Mouse (Mus musculus) embryonic fibroblast, embryonic 13.5 days (primary cell): ENCODE data around the gene Iqcf6. TPM values are rescaled to one million over a fixed set of nuclear protein-coding genes. Genes with fewer than 3 reads are reported as not detected.
"Not testable (repeated sequence)": the region's sequence is repeated elsewhere in the genome, so short reads cannot be mapped to it uniquely, and the experiment has no call there.

ENCODE experiments used
- H3K27ac ChIP-seq: 2 replicates; pipeline ENCODE4 v1.5.1; 2012; ENCODE audit warnings: low read length, control low read depth, inconsistent platforms; ENCODE audit not compliant: insufficient read depth
- H3K4me1 ChIP-seq: 2 replicates; pipeline ENCODE4 v1.6.1; 2011; ENCODE audit warnings: low read length; ENCODE audit not compliant: control insufficient read depth, insufficient read depth
- H3K4me3 ChIP-seq: 2 replicates; pipeline ENCODE4 v1.5.1; 2011; ENCODE audit warnings: mild to moderate bottlenecking, control low read depth, low read length; ENCODE audit not compliant: insufficient read depth
- CTCF ChIP-seq: IDR thresholded peaks from 2 replicates; pipeline ENCODE4 v1.5.1; 2011; ENCODE audit warnings: mild to moderate bottlenecking, control low read depth, low read length, moderate library complexity, borderline replicate concordance; ENCODE audit not compliant: insufficient read depth
- POLR2A ChIP-seq: IDR thresholded peaks from 2 replicates; pipeline ENCODE4 v1.6.1; 2011; ENCODE audit warnings: low read depth, mild to moderate bottlenecking, control low read depth, low read length, moderate library complexity
- polyA plus RNA-seq: library from polyadenylated mRNA; stranded (reverse); fragments of >200 nt; gene quantifications from 2 replicates; pipeline ENCODE4 v1.2.4, GENCODE M21; 2011; ENCODE audit warnings: low read depth; ENCODE audit not compliant: missing spikeins, insufficient read length

Iqcf6 gene
- polyA plus RNA-seq, result not detected in 2 replicates

DNA sequence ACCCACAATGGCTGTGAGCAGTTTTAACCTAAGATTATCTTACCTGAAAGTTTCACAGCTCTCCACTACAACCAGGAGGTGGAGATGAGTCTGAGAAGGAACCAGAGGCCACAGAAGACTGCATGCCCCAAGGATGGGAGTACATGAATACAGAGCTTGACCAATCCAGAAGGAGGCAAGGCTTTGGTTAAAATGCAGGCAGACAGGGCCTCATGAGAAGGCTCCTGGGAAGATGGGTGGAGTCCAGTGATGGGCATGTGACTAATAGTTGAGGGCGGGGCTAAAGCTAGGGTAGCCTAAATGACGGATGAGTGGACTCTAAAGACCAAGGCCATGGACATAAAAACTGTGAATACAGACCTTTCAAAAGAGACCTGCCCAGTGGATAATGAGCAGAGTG, at the start of gene Iqcf6:
Iqcf6 (plus strand) TSS at position 301 of the 400 bp plus-strand sequence.
- TF ChIP-seq POLR2A, result no peak
- no peak for TF ChIP-seq CTCF
- Histone ChIP-seq H3K4me3 (no peak within 1 kb of the TSS), H3K27ac (no peak within 1 kb of the TSS), H3K4me1 (no peaks in the 10 kb centered on the region)

DNA sequence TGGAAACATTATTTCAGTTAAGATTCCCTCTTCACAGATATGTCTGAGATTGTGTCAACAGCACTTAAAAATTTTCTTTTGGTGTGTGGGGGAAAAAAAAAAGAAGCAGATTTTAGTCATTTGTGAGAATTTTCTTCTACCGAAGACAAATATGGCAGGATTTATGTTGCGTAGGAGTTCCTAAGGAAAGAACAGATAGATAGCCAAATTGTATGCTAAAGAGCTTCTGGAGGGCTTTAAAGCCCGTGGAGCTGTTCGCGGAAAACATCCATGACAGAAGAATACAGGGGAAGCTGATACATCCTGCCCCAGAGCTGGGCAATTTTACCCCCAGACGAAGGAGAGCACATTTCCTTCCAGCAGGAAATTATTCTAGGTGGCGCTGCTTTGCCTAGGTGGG, 46.4 kb upstream of the Iqcf6 start:
- no peak overlapping the region for H3K27ac ChIP-seq
- H3K4me3 ChIP-seq, result no peak overlapping the region
- TF ChIP-seq POLR2A (no peak), CTCF (no peak)
- H3K4me1 ChIP-seq, result no peaks in the 10 kb centered on the region

DNA sequence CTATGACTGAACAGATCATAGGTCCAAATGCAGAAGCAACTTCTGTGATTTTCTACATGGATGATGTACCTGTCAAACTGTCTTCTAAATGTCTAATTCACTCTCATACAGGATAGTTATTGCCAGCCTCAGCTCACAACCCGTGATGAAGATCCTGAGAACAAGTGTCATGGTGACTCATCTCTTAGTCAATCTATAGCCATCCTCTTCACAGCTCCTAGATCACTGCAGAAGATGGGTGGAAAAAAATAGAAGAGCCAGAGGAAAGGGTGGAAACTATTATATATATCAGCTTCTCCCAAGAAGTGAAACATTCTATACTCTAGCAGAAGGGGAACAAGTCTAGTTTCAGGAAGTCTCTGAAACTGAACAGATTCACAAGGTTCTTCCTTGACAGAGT, 43.8 kb upstream of the Iqcf6 start:
- no peak overlapping the region for H3K4me3 ChIP-seq
- no peak overlapping the region for H3K27ac ChIP-seq
- TF ChIP-seq CTCF (no peak), POLR2A (no peak)
- H3K4me1 ChIP-seq, result no peaks in the 10 kb centered on the region

DNA sequence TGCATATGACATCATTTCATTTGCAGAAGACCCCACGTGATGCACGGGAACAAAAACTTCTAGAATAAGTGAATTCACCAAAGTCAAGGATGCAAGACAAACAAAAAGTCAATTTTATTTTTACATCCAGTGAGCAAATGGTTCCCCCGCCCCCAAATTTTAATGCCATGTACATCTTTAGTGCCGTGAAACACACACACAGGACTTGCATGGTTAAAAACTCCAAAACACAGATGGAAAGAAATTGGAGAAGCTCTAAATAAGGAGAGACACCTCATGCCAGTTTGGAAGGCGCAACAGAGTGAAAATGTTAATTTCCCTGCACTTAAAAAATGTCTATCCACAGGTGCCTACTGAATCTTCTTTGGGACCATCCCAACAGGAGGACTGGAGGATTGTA, 34.2 kb upstream of the Iqcf6 start:
- TF ChIP-seq POLR2A, result no peak
- TF ChIP-seq CTCF, result no peak

DNA sequence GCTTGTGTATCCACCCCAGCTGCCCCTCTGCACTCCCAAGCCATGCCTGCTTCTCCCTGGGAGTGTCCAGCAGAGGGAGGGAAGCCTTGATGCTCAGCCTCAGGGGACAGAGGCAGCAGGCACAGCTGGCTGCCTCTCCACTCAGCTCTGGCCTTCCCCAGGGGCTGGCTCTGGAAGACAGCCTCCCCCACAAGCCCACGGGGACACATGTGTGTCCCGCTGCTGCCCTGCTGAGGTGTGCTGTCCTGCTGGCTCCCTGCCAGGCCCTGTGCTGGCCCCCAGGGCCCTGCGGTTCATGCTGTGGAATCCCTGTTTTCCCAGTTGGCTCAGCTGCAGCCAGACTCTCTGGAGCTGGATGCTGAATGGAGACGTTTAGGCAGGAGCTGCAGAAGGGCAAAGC, 31.0 kb upstream of the Iqcf6 start:
- H3K4me1 ChIP-seq, H3K4me3 ChIP-seq, H3K27ac ChIP-seq: not testable (repeated sequence)

More for the DNA sequence above, 34.2 kb upstream of the Iqcf6 start:
- Histone ChIP-seq H3K4me1 (no peaks in the 10 kb centered on the region; the same call in 1 of the 2 replicates), H3K4me3 (no peak overlapping the region), H3K27ac (no peak overlapping the region)

DNA sequence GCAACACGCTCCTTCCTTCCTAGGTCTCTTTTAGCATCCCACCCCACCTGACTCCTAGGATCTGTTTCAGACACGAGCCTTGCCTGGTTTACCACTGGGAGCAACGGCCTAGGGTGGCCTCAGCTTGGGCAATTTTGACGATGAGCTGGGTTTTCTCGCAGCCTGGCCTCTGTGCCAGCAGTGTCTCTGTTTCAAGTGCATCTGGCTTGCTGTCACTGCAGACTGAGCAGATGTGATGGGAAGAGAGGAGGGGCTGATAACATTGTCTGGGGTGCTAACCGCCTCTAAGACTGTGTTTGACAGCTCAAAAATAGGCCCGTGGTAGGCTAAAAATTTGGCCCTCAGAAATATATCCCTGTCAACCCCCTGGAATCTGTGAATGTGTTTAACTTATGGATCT, 30.5 kb upstream of the Iqcf6 start:
- H3K27ac ChIP-seq, result no peak overlapping the region
- H3K4me1 ChIP-seq, result no peaks in the 10 kb centered on the region; the same call in 1 of the 2 replicates
- TF ChIP-seq POLR2A, result no peak
- TF ChIP-seq CTCF, result no peak
- H3K4me3 ChIP-seq, result no peak overlapping the region

DNA sequence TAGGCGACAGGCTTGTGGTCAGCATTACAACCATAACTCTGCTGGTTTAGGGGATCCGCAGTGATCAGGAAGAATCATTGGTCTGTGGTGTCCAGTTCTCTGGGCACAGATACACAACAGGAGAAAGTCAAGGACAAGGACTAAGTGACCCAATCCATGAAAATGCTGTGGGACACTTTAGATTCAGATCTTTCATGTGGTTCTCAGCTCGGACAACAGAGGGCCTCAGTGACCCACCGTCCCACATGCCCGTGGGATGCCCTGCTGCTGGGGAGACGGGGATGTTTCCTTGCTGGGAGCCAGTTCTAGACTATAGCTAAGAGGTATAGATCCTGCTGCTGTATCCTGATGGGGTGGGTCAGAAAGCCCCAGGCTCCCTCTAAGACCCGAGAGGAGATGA, 27.9 kb upstream of the Iqcf6 start:
- TF ChIP-seq CTCF, result 0 out of 2 replicates have a peak, but pooled peaks have one; percentile 4
- TF ChIP-seq POLR2A, result no peak
- H3K4me1 ChIP-seq, result no peaks in the 10 kb centered on the region; the same call in 1 of the 2 replicates

DNA sequence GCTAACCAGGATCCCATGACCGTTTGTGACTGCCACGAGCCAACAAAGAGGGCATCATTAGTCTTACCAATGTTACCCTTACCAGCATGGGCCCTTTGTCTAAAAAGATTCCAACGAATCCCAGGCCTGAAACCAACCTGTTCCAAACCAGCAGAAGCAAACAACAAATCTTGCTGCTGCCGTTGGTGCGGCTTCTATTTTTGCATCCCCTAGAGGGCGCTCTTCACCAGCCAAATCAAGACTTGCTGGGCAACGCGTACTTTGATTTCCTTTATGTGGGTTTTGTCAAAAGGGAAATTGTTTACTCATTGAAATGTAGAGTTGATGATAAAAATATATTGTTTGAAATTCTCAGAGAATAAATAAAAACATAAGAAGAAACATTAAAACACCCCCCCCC, 25.8 kb upstream of the Iqcf6 start:
- Histone ChIP-seq H3K27ac (no peak overlapping the region), H3K4me3 (no peak overlapping the region)

More for the DNA sequence above, 27.9 kb upstream of the Iqcf6 start:
- no peak overlapping the region for H3K4me3 ChIP-seq
- H3K27ac ChIP-seq, result no peak overlapping the region

DNA sequence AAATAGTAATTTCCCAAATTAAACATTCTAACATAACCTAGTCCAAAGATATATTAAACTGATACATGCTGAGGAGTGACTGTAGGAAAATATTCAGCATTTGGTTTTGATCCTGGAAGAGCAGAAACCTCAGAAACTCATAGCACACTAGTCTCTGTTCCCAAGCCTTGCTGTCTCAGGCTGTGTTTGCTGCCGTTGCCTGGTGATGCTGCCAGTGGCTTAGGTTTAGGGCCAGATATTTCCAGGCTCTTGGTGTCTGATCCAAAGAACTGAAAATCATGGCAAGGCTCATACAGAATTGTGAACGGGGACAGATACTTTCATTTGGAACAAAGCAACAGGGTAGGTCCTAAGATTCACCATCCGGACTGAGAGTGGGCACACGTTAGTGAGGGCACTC, 15.7 kb upstream of the Iqcf6 start:
- Histone ChIP-seq H3K27ac (no peak overlapping the region), H3K4me1 (no peaks in the 10 kb centered on the region), H3K4me3 (no peak overlapping the region)
- TF ChIP-seq POLR2A, result no peak
- TF ChIP-seq CTCF, result no peak

More for the DNA sequence above, 25.8 kb upstream of the Iqcf6 start:
- TF ChIP-seq POLR2A (no peak), CTCF (0 out of 2 replicates have a peak, but pooled peaks have one; percentile 16)
- no peaks in the 10 kb centered on the region for H3K4me1 ChIP-seq

DNA sequence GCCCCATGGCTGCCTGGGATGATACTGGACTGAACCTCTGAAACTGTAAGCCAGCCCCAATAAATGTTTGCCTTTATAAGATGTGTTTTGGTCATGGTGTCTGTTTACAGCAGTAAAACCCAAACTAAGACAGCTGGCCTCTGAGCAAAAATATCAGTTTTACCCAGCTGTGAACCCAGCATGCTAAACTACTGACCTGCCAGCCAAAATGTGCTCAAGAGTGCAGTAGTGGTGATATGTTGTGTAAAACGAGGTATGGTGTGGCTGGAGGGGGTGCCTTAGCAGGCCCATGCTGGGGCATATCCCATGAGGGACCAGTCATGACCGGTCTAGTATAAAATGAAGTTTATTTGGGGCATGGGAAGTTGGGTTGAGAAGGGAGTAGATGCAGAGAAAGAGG, 12.4 kb upstream of the Iqcf6 start:
- Histone ChIP-seq H3K27ac (no peak overlapping the region), H3K4me3 (no peak overlapping the region), H3K4me1 (no peaks in the 10 kb centered on the region)
- TF ChIP-seq CTCF (no peak), POLR2A (no peak)

DNA sequence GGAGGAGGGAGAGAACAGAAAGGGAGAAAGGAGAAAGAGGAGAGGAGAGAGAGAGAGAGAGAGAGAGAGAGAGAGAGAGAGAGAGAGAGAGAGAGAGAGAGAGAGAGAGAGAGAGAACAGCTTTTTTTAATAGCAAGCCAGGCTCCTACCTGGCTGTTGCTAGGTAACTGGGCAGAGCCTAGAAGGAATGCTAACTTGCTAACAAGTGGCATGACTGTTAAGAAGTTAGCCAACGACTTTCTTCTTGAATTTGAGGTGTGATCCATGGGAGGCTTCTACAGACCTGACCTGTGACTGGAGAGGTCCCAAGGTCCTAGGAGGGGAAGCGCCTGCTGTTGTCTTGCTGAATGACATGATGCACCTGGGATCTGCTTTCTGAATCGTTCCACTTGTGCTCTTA, 11.8 kb upstream of the Iqcf6 start:
- Histone ChIP-seq H3K27ac (no peak overlapping the region), H3K4me3 (no peak overlapping the region), H3K4me1 (no peaks in the 10 kb centered on the region)
- TF ChIP-seq POLR2A, result no peak
- no peak for TF ChIP-seq CTCF
